Mouse (Mus musculus) layer of hippocampus, postnatal 10 days (tissue): Measurements from ENCODE around the gene Aspdh. TPM values are rescaled to one million over a fixed set of nuclear protein-coding genes. Genes with fewer than 3 reads are reported as not detected.

ENCODE experiments used
- DNase-seq, 2 experiments: peaks; one replicate each; pipeline ENCODE4 v3.0.0; 2021; ENCODE audit warnings: low spot score in 2 of 2
- microRNA-seq, 2 experiments: library from miRNA; unstranded; fragments of <30 nt; microRNA quantifications; one replicate each; pipeline ENCODE4 v1.2.0; 2021
- total RNA-seq, 2 experiments: library from RNA; stranded (reverse); gene quantifications; 2 replicates each; pipeline ENCODE4 v1.2.3; 2021

Gene Aspdh
- total RNA-seq, 2 experiments from 2014 or later: 13.0 to 16.5 TPM

DNA sequence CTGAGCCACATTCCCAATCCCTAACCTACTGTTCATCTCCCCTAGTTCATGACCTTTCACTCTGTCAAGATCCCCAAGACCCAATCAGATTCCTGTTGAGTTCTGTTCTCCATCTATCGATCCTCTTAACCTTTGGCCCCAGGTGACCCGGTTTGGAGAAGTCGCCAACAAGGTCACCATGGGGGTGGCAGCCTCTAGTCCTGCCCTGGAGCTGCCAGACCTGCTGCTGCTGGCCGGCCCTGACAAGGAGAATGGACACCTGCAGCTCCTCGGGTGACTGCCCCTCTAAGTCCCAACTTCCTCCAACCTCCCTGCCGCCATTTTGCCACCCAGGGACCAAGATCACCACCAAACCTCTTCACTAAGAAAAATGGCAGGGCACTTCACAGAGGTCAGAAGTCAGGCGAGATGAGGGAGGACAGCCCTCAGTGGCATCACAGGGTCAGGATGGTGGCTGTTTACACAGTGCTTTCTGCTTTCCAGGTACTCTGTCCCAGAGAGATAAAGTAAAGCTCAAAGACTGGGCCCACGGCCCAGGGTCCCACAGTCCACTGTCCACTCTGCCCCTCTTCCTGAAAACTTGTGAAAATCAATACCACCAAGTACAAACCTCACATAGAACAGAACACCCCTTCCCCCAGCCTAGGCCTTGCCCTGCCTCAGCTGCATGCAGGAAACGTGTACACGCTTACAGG is 32.3 kb downstream of the Aspdh start:
- no peak for DNase-seq

DNA sequence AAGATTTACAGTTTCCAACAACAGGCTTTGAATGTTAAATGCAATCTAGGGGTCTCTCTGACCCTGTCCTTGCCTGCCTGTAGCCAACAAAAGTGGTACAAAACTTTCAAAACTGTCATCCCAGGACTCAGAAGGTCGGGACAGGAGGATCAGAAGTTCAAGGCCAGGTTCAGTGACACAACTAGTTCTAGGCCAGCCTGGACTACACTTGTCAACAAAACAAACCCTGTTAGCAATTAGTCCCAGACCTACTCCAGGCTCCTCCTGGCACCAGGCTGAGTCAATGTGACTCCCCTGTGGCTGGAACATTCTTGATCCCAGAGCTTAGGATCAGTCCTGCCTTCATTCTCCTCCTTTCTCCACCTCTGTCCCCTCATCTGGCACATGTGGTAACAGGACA is 33.7 kb downstream of the Aspdh start:
- DNase-seq: no peak

DNA sequence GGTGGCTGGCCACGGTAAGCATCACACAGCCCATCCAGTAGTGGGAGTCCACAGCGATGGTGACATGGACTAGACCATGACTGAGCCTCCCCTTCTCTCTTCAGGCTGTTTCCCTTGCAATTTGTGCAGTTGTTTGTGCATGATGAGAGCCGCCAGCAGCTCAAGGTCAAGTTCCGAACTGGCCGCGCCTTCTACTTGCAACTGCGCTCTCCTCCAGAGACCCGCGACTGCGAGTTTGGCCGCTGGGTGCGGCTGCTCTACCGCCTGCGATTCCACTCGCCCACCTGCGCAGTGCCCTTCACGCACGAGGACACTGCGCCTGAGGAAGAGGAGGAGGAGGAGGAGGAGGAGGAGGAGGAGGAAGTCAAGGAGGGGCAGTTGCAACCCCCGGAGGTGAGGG is 34.9 kb downstream of the Aspdh start:
- DNase-seq: no peak

DNA sequence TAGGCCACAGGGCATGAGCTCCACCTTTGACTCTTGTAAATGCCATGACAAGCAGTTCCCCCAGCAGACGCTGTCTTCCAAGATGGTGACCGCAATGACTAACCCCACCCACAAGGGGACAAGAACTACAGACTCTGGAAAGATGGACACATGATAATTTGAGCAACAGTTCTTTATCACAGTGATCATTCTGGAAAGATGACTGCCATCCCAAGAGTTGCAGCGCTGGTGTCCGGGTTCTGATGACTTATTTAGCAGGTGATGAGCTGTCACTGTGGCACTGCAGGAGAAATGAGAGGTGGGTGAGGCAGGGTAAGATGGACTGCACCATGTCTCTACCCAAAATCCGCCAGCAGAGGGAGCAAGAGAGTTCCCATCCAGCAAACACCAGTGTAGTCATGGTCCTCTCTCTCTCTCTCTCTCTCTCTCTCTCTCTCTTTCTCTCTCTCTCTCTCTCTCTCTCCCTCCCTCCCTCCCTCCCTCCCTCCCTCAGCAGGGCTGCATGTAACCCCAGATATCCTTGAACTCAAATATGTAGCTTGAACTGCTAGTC is 36.4 kb downstream of the Aspdh start:
- DNase-seq: peak; percentile 83 to 85

DNA sequence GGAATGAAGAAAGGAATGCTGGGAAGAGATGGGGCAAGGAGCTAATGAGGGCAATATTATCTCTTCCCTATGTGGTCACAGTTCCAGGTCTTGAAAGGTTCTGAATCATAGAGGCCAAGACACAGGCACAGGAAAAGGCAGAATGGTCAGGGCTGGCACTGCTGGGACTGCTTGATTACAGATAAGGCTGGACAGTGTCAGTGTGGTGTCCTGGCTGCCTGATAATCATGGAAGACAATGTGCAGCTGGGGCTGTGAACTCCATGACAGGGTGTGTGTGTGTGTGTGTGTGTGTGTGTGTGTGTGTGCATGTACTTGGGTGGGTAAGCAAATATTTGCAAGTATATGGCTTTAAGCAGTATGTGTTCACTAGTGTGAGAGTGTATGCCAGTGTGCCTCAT is 42.3 kb downstream of the Aspdh start:
- no peak for DNase-seq

Small RNA genes within 50 kb of the gene (microRNA-seq; reads per million reads assigned to microRNA genes)
- gene Mir7052: 0.67 to 2.4 reads per million in 2 experiments

Other genes starting within 250 kb of the Aspdh start
- not detected for gene Klk1b5, start 249.4 kb upstream of the Aspdh start, total RNA-seq
- gene Klk1, start 240.0 kb upstream of the Aspdh start, total RNA-seq: not detected
- not detected for gene Gm36864, start 229.2 kb upstream of the Aspdh start, total RNA-seq
- 1 to 10 TPM; 1.3 to 2.1 TPM for gene 1700028J19Rik, start 218.7 kb upstream of the Aspdh start, total RNA-seq
- 100 to 1,000 TPM; 117 to 139 TPM for gene 2410002F23Rik, start 218.7 kb upstream of the Aspdh start, total RNA-seq
- not detected for gene Acp4, start 208.0 kb upstream of the Aspdh start, total RNA-seq
- not detected for gene Gm15517, start 203.9 kb upstream of the Aspdh start, total RNA-seq
- gene Clec11a, start 158.5 kb upstream of the Aspdh start, total RNA-seq: 1 to 10 TPM; 1.9 TPM
- gene Shank1, start 155.1 kb upstream of the Aspdh start, total RNA-seq: 100 to 1,000 TPM; 439 to 476 TPM
- 10 to 100 TPM; 84.0 to 90.2 TPM for gene Syt3, start 81.3 kb upstream of the Aspdh start, total RNA-seq
- gene 1700008O03Rik, start 79.6 kb upstream of the Aspdh start, total RNA-seq: 1 to 10 TPM; 4.3 to 5.0 TPM
- 100 to 1,000 TPM; 338 to 365 TPM for gene Lrrc4b, start 36.4 kb upstream of the Aspdh start, total RNA-seq
- gene Josd2, start 2.6 kb downstream of the Aspdh start, total RNA-seq: 10 to 100 TPM; 38.7 to 41.1 TPM
- 100 to 1,000 TPM; 157 to 169 TPM for gene Emc10, start 31.1 kb downstream of the Aspdh start, total RNA-seq
- 10 to 100 TPM; 27.6 to 33.3 TPM for gene Fam71e1, start 31.2 kb downstream of the Aspdh start, total RNA-seq
- gene Mybpc2, start 59.3 kb downstream of the Aspdh start, total RNA-seq: under 1 TPM; 0.11 to 0.18 TPM
- gene Spib, start 66.7 kb downstream of the Aspdh start, total RNA-seq: under 1 TPM in 1 of 2 experiments, not detected in 1; 0.11 TPM
- 10 to 100 TPM; 10.3 to 13.6 TPM for gene Pold1, start 83.5 kb downstream of the Aspdh start, total RNA-seq
- 10 to 100 TPM; 58.3 to 67.3 TPM for gene Nr1h2, start 88.6 kb downstream of the Aspdh start, total RNA-seq
- under 1 TPM in 1 of 2 experiments, not detected in 1; 0.98 TPM for gene Napsa, start 107.0 kb downstream of the Aspdh start, total RNA-seq
- 100 to 1,000 TPM in 1 of 2 experiments, 10 to 100 TPM in 1; 93.0 to 106 TPM for gene Kcnc3, start 125.3 kb downstream of the Aspdh start, total RNA-seq
- gene Myh14, start 205.5 kb downstream of the Aspdh start, total RNA-seq: 10 to 100 TPM; 17.6 to 17.9 TPM
- not detected for gene Izumo2, start 243.4 kb downstream of the Aspdh start, total RNA-seq